Mouse (Mus musculus): ENCODE measurements around the gene 1700122O11Rik. TPM values are rescaled to one million over a fixed set of nuclear protein-coding genes. Genes with fewer than 3 reads are reported as not detected.
A peak's percentile ranks its signal among the peaks of the same experiment; 100 is the strongest.

The 1700122O11Rik gene
- total RNA-seq, 2 experiments from 2014 or later = not detected

DNA sequence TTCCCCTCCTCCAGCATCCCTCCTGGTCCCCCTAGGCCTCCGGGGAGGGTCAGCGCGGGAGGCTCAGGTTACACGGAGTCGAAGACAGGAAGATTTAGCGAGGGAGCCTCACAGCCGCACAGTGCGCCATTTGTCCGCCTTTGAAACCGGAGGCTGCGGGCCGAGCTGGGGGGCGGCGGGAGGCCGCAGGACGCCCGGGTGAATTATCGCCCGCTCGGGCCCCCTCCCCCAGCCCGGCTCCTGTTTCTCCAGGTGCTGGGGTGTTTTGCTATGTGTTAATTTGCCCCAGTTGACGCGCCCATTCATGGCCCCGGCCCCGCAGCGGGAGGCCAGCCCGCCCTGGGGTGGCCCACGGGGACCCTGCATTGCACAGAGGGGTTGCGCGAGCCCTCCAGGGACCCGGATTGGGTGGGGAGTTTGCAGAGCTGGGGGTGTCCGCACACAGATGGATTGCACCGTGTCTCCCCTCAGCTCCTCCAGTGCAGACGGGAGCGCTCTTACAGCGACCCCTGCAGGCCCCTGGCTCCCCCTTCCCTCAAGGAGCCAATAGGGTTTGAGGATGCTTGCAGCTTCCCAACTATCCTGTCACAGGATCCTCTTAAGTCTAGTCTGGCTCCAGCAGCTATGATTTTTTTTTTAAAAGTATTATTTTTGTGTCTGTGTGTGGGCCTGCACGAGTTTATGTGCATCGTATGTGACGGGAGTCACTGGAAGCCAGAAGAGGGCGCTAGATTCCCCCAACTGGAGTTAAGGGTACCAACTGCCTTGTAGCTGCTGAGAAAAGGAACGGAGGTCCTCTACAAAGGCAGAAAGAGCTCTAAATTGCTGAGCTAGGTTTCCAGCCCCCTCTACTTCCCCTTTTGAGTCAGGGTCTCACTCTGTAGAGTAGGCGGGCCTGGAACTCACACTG is 6.3 kb downstream of the 1700122O11Rik start:
- no peak for ATAC-seq (replicated peaks; ENCODE audit: low FRiP score, low TSS enrichment, poor library complexity, severe bottlenecking)

DNA sequence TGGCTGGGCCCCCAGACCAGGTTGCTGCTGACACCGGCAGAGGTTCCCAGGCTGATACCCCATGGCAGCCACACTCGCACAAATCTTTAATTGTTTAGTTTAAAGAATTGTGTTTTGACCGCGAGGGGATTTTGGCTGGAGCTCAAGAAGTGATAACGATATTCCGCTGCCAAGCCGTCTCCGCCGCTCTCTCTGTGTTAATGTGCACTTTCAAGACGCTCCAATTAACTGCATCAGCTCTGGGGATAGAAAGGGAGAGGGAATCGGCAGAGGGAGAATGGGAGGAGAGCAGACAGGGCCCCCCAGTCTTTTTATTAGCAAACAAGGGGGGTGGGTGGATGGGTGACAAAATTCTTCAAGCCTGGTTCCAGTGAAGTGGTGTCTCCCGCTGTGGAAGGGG is 8.9 kb downstream of the 1700122O11Rik start:
- no peak for ATAC-seq (replicated peaks; ENCODE audit: low FRiP score, low TSS enrichment, poor library complexity, severe bottlenecking)

DNA sequence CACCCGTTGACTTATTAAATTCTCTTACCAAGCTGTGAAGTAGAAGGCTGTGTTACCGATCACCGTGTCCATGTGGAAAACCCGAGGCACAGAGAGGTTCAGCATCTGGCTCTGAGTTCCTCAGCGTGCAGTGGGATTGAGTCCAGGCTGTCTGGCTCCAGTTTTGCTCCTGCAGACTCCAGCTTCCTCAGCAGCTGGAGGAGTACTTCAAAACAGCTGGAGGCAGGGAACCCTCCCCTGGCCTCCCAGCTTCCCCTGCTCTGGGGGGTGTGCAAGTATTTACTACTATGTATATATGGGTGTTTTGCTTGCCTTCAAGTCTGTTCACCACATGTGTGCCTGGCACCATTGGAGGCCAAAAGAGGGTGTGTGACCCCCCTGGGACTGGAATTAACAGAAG is 9.8 kb downstream of the 1700122O11Rik start:
- no peak for ATAC-seq (replicated peaks; ENCODE audit: low FRiP score, low TSS enrichment, poor library complexity, severe bottlenecking)

DNA sequence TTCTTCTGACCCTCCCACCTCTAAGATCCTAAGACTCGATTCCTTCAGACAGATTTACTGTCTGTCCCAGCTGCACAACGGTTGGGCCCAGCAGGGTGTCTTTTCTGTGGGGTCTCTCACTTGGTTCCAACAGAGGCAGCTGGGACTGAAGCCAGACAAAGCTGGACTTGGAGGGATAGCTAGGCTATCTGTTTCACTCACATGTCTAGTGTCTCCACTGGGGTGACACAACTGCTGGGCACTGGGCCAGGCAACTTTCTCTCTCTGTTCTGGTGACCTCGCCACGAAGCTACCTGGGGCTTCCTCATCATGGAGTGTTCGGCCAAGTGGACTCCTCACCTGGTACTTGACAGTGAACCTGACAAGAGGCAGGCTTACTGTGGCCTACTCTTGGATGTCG is 10.4 kb downstream of the 1700122O11Rik start:
- no peak for ATAC-seq (replicated peaks; ENCODE audit: low FRiP score, low TSS enrichment, poor library complexity, severe bottlenecking)

DNA sequence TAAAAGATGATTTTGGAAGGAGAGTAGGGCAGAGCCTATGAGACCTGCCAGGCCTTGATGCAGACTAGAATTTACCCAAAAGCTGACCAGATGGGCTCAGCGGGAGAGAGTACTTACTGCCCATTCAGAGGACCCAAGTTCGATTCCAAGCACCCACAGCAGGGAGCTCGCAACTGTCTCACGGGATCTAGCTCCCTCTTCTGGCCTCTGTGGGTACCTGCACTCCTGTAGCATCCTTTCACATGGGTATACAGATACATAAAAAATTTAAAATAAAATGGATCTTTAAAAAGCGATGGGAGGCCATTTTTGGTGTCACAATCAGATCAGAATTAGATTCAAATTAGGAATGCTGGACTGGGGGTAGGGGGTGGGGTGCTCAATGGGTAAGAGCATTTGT is 11.1 kb downstream of the 1700122O11Rik start:
- ATAC-seq (replicated peaks; ENCODE audit: low FRiP score, low TSS enrichment, poor library complexity, severe bottlenecking) = no peak

DNA sequence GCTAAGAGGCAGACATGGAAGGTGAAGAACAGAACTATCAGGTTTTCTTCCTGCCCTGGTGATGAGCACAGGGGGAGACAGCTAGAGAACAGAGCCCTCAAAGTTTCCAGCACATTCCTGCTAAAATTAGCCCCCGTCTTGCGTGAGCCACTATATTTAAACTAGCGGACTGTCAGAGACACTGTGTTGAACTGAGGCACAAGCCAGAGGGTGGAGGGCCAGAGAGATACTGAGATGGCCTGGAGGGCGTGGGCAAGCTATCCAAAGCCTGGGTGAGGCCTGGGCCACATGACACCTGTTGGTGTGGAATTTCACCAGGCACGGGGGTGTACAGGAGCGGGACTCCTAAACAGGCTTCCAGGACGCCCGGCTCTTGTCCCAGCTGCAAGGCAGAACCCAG is 14.0 kb downstream of the 1700122O11Rik start:
- no peak for ATAC-seq (replicated peaks; ENCODE audit: low FRiP score, low TSS enrichment, poor library complexity, severe bottlenecking)

DNA sequence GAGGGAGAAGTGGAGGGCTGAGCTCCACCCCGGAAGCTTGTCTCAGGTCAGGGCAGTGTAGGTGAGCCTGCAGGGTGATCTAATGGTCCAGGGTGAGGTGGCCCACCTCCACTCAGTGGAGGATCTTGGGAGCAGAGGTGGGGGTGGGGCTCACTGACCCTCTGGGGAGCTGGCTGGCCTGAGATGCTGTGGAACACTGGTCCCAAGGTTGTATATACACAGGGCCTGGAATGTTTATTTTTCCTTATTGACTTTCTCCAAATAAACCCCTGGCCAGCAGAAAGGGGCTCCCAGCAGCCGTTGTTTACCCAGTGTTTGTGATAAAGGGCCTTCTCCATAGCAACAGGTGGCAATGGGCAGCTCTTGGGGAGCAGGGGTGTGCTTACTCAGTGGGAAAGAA is 18.5 kb downstream of the 1700122O11Rik start:
- no peak for ATAC-seq (replicated peaks; ENCODE audit: low FRiP score, low TSS enrichment, poor library complexity, severe bottlenecking)

DNA sequence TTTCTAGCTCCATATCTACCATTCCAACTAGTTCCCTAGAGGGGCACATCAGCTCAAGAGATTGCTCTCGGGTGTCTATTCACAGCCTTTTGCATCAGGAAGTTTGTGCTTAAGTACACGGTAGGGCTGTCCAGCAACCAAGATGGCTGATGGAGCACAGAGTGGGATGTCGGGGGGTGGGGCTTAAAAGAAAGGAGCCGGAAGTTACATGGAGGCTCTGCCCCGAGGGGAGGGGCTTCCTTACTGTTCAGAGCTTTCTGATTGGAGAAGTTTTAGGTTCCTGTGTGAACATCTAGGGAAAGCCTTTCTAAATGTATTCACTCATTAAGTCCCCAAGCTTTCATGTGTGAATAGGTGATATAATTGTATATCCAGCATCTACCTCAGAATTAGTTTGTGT is 21.5 kb downstream of the 1700122O11Rik start:
- ATAC-seq (replicated peaks; ENCODE audit: low FRiP score, low TSS enrichment, poor library complexity, severe bottlenecking) = no peak

DNA sequence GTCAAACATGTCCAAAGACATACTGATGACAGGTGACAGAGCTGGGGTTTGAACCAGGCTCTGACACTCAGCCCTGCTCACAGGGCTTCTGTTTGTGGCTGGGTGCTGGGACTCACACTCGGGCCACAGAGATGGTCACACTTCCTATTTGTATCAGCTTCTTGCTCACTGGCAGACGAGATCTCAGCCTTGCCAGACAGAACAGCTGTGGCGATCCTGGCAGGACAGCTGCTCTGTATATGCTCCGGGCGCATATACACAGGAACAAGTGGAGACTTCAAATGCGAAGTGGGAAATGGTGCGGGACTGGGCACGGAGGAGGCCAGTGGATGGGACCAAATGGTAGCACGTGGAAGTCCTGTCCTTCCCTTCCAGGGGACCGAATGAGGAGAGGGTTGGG is 25.5 kb downstream of the 1700122O11Rik start:
- ATAC-seq (replicated peaks; ENCODE audit: low FRiP score, low TSS enrichment, poor library complexity, severe bottlenecking) = no peak

DNA sequence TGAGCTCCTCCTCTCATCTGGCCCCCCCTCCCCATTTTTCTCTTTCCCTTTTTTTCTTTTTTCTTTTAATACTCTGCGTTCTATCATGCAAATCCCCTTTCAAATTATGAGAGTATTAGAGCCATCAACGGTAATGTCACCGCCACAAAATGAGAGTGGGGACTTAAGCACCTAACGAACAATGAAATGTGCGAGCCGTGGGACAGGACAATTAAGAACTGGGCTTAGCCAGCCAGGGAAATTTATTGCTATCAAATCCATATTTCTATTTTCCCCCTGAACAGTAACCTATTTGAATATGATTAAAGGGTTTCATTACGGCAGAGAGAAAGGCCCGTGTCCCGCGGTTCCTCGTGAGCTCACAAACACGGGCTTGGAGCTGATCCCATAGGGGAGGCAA is 27.0 kb downstream of the 1700122O11Rik start:
- ATAC-seq (replicated peaks; ENCODE audit: low FRiP score, low TSS enrichment, poor library complexity, severe bottlenecking) = no peak

DNA sequence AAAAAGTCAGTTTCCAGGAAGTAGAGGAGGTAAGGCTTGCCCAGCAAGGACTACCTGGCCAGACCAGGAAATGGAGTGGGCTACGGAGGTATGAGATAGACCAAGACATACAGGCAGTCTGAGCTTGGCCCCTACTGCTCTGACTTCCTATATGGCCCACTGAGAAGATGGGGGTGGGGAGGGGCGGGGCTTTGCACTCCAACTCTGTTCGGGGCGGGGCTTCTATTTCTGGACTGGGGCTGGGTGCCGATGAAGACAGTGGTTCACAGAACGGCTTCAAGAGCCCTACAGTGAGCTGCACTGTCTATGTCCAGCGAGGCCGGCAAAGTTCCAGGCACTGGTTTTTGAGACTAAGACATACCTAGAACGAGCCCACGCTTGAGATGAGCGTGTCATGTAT is 27.8 kb downstream of the 1700122O11Rik start:
- no peak for ATAC-seq (replicated peaks; ENCODE audit: low FRiP score, low TSS enrichment, poor library complexity, severe bottlenecking)

DNA sequence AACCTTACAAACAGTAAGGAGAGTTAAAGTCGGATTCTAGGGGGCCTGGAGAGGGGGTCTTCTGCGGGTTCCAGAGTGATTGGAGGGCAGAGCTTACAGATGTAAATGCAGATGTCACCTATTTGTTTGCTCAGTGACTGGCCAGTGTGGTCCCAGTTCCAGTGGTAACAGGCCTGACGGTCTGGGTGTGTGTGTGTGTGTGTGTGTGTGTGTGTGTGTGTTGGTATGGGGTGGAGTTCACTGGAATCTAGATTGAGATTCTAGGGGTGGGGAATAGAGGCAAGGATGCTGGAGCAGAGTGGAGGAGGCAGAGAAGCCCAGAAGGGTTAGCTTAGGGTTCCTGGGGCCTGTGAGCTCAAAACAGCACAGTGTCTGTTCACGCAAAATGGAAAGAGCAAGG is 32.3 kb downstream of the 1700122O11Rik start:
- no peak for ATAC-seq (replicated peaks; ENCODE audit: low FRiP score, low TSS enrichment, poor library complexity, severe bottlenecking)

DNA sequence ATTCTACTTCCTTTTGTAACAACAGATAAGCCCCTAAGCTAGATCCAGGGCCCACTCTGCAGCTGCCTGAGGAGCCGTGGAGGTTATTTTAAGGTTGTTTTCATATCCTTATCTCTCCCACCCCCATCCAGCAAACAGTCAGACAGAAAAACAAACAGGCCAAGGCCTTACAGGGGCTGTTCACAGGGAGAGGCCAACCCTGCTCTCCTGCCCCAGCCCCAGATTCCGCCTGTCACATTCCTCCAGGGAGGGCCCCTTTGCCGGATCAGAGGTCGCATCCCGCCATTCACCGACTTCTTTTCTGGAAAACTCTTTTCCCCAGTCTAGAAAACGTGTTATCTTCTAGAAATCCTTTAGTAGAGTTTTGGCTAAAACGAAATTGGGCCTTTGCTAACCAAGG is 33.0 kb downstream of the 1700122O11Rik start:
- no peak for ATAC-seq (replicated peaks; ENCODE audit: low FRiP score, low TSS enrichment, poor library complexity, severe bottlenecking)

DNA sequence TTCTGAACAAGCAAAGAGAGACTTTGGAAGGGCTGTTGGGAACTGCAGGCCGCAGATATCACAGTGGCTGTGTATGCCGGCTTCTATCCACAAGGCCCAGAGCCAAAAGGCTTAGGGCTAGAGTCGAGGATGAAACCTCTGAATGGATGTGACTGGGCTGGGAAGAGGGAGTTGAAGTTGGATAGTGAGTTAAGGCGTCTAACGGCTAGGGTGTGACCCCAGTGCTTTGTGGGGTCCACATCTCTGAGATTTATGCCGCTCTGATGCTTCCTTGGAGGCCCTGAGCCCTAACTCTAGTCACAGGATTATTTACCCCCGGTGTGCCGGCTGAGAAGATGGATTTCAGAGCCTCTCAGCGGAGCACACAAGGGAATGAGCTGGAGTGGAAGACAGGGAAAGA is 33.5 kb downstream of the 1700122O11Rik start:
- no peak for ATAC-seq (replicated peaks; ENCODE audit: low FRiP score, low TSS enrichment, poor library complexity, severe bottlenecking)

DNA sequence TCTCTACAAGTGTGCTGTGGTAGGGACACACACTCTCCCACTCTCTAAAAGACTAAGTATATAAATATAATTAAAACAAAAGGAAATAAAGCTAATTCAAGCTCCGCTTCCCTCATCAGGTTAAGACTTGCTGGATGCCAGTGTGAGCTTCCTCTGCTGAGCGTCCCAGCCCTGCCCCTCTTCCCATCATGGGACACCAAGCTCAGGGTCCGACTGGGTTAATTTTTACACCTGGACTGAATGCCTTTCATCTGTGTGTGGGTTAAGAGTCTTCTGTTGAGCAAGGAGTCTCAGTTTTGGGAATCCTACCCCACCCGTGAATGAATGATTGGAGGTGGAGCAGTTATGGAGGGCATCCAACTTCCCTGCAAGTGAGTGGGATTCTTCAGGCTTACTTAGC is 35.6 kb downstream of the 1700122O11Rik start:
- no peak for ATAC-seq (replicated peaks; ENCODE audit: low FRiP score, low TSS enrichment, poor library complexity, severe bottlenecking)

DNA sequence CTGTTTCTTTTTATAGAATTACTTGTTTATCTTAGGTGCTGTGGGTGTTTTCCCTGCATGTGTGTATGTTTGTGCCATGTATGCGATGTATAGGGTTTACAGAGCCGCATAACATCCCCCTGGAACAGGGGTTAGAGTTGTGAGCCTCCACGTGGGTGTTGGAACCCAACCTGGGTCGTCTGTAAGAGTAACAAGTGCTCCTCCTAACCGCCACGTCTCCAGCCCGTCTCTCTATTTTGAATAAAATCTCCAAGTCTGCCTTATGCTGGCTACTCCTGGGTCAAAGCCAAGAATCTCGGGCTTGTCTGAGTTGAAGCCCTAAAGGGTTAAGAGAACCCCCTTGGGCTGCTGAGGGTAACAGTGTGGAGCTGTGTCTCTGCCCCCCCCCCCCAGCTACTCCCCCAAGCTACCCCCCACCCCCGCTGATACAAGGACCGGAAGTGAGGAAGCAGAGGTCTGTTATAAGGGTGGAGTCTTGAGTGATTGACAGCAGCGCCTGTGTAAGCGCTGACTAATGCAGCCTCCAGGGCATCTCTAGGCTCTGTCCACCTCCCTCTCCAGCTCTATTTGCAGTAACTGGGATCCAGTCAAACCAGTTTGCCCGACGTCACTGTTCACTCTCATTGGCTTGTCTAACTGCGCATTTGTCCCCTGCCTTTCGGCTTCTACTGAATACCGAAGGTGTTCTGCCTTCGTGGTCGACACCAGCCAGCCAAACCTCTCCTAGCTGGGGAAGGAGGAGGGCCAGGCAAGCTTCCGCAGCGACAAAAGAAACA is 36.3 kb downstream of the 1700122O11Rik start:
- ATAC-seq (replicated peaks; ENCODE audit: low FRiP score, low TSS enrichment, poor library complexity, severe bottlenecking) = peak; percentile 89

DNA sequence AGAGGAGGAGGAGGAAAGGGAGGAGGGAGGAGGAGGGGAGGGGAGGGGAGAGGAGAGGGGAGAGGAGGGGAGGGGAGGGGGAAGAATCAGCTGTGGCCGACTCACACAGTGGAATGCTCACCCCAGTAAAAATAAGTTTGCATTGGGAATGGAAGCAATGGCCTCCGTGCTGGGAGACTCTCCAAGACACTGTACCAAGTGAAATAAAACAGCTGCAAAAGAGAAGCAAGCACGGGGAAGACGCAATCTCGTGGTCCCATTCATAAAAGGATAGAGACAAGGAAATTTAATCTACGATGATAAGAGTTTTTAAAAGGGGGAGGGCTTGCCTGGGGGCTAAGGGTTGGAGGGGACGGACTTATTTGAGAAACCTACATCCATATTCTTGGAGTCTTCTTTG is 36.9 kb downstream of the 1700122O11Rik start:
- no peak for ATAC-seq (replicated peaks; ENCODE audit: low FRiP score, low TSS enrichment, poor library complexity, severe bottlenecking)

DNA sequence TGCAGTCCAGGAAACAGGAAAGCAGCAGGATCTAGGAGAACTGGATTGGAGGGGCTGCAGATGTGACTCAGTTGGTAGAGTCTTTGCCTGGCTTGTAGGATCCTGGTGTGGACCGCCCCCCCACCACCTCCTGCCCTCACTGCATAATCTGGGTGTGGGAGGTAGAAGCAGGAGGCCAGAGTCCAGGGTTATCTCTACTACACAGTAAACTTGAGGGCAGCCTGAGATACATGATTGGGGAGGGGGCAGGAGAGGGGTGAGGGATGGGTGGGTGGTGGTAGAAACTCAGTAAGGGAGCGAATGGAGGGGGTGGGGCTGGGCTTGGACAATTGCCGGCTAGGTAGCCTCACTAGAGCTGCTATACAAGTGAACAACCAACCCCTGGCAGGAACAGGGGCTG is 38.3 kb downstream of the 1700122O11Rik start:
- ATAC-seq (replicated peaks; ENCODE audit: low FRiP score, low TSS enrichment, poor library complexity, severe bottlenecking) = peak; percentile 32; the same call in 1 of the 2 replicates

DNA sequence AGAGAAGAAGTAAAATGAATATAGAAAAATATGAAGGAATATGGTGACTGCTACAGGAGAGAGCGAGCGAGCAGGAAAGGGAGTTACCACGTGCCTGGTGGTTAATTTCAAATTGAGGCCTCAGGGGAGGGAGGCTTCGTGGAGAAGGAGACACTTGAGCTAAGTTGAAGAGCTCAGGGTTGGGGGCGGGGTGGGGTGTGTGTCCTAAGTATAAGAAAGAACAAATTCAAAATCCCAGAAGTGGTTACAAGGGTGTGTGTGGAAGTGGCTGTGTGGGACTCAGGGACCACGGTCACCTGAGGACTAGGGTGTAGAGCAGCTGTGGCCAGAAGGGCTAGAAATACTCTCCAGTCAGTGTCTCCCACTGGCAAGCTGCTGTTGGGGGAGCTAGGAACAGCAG is 38.7 kb downstream of the 1700122O11Rik start:
- ATAC-seq (replicated peaks; ENCODE audit: low FRiP score, low TSS enrichment, poor library complexity, severe bottlenecking) = no peak

DNA sequence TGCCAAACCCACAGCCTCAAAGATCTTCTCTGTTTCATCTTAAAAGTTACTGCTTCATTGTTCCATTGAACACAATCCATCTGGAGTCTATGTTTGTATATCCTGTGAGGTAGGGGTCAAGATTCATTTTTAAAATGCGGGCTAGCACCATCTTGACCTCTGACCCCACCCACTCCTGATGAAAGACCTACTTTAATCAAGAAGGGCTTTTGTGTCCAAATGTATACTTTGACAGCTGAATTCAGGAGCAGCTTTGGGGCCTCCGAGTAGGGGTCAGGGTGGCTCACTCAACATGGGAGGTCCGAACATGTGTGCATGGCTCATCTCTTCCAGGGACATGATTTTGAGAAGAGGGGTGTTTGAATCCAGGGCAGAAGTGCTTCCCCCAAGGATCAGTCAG is 40.3 kb downstream of the 1700122O11Rik start:
- ATAC-seq (replicated peaks; ENCODE audit: low FRiP score, low TSS enrichment, poor library complexity, severe bottlenecking) = no peak
